Mouse (Mus musculus) CH12.LX (cell line): ENCODE measurements around the gene Pde8b.

Experiments
- CTCF ChIP-seq, 2 experiments: IDR thresholded peaks in 1 of 2; conservative IDR thresholded peaks in 1 of 2; 2 replicates each; pipeline ENCODE4 v1.5.1; 2011 to 2012; ENCODE audit warnings: low read depth in 2 of 2, low read length in 2 of 2, improper control_type of control experiment in 1 of 2, inconsistent platforms in 1 of 2, mild to moderate bottlenecking in 1 of 2, moderate library complexity in 1 of 2
- EP300 ChIP-seq: IDR thresholded peaks from 2 replicates; pipeline ENCODE4 v1.6.1; 2011; ENCODE audit warnings: low read length, improper control_type of control experiment
- HCFC1 ChIP-seq: IDR thresholded peaks from 2 replicates; pipeline ENCODE4 v1.6.1; 2012; ENCODE audit warnings: low read depth, mild to moderate bottlenecking, inconsistent platforms, low read length, improper control_type of control experiment
- JUND ChIP-seq: conservative IDR thresholded peaks from 2 replicates; pipeline ENCODE4 v1.6.1; 2011; ENCODE audit warnings: low read depth, low read length, improper control_type of control experiment
- MAX ChIP-seq: IDR thresholded peaks from 2 replicates; pipeline ENCODE4 v1.6.1; 2011; ENCODE audit warnings: low read length, improper control_type of control experiment
- NRF1 ChIP-seq: IDR thresholded peaks from 2 replicates; pipeline ENCODE4 v1.6.1; 2014; ENCODE audit warnings: low read depth, mild to moderate bottlenecking, inconsistent platforms, low read length, improper control_type of control experiment, moderate library complexity
- POLR2AphosphoS2 ChIP-seq: IDR thresholded peaks from 2 replicates; pipeline ENCODE4 v1.6.1; 2011; ENCODE audit warnings: low read depth, low read length, improper control_type of control experiment
- RCOR1 ChIP-seq: conservative IDR thresholded peaks from 2 replicates; pipeline ENCODE4 v1.6.1; 2012; ENCODE audit warnings: low read depth, mild to moderate bottlenecking, inconsistent platforms, low read length, improper control_type of control experiment
- UBTF ChIP-seq: IDR thresholded peaks from 2 replicates; pipeline ENCODE4 v1.6.1; 2012; ENCODE audit warnings: low read depth, mild to moderate bottlenecking, inconsistent platforms, low read length, improper control_type of control experiment, moderate library complexity

DNA sequence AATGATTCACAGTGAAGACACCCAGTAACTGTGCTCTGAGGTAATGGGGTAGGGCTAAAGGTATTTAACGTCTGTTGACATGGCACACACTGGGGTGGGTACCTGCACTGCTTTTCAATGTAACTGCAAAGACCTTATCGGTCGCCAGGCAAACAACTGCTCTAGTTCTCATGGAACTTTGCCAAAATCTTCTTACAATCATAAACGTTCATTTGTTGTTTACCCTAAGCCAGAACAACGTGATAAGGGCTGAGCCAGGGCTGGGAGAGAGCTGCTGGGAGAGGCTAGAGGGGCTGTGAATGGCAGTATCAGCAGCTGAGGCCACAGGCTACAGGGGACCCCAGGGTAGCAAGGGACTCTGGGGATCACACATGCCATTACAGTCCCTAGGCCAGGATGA, 136.4 kb downstream of the Pde8b start:
- TF ChIP-seq RCOR1 (no peak), HCFC1 (no peak), EP300 (no peak), NRF1 (no peak), UBTF (no peak), CTCF (conservative IDR thresholded peaks at IDR 0.05 in 1 of 2, IDR thresholded peaks at IDR 0.05 in 1 of 2; ENCODE audit: low read depth in 2 of 2, low read length in 2 of 2) (no peak), JUND (no peak), MAX (no peak), POLR2AphosphoS2 (no peak)
